ENCODE assay signal across 8 mouse cellular contexts in the genomic region with DNA sequence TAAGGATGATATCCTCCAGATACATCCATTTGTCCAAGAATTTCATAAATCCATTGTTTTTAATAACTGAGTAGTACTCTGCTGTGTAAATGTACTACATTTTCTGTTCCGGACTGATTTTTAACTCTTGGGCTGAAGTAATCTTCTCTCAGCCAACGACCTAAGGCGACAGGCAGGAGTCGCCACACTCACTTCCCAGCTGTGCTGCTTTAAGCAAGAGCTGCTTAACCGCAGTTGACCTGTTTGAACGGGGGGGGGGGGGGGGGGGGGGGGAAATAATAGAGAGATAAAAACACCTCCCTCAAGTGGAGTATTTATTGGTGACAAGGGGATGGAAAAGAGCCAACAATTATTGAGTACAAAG. TPM values are rescaled to one million over a fixed set of nuclear protein-coding genes. Genes with fewer than 3 reads are reported as not detected.
A peak's percentile ranks its signal among the peaks of the same experiment; 100 is the strongest.
DNase-seq lines count a peak whose midpoint lies in the region; ATAC-seq and TF ChIP-seq lines count a peak whose summit lies in the region.

No protein-coding gene starts in this region.

- 12% methylated on average over 5 of the region's 6 CpGs for WGBS in forebrain, embryonic 16.5 days
- 1% methylated on average over 6 of the region's 6 CpGs for WGBS in liver, embryonic 16.5 days (ENCODE audit: insufficient replicate concordance)
- 17% methylated on average over 6 of the region's 6 CpGs for WGBS in cerebellum, adult 2 months

- H3K9ac ChIP-seq in forebrain, embryonic 16.5 days (replicated peaks; ENCODE audit: low read depth, low read length) = no peak overlapping the region
- H3K9ac ChIP-seq in liver, embryonic 16.5 days (ENCODE audit: low read depth, low read length) = no peak overlapping the region

- no peak for TF ChIP-seq POLR2A in cerebellum, adult 2 months (IDR thresholded peaks at IDR 0.05; ENCODE audit: borderline replicate concordance, insufficient read depth, low read length)

- H3K9me3 ChIP-seq in forebrain, embryonic 16.5 days (ENCODE audit: control insufficient read depth, low read length) = no peaks in the 10 kb centered on the region
- no peaks in the 10 kb centered on the region for H3K9me3 ChIP-seq in liver, embryonic 16.5 days (replicated peaks; ENCODE audit: control insufficient read depth, low read length)

- no peak overlapping the region for H3K4me3 ChIP-seq in forebrain, embryonic 16.5 days (replicated peaks; ENCODE audit: low read length)
- H3K4me3 ChIP-seq in liver, embryonic 16.5 days (ENCODE audit: low read depth, low read length) = peak overlapping the region; percentile 51
- H3K4me3 ChIP-seq in cerebellum, adult 2 months (replicated peaks; ENCODE audit: insufficient read depth, low read depth, low read length) = no peak overlapping the region

- ATAC-seq in forebrain, embryonic 16.5 days = no peak
- no peak for ATAC-seq in liver, embryonic 16.5 days (ENCODE audit: low read depth)

- TF ChIP-seq CTCF in cerebellum, adult 2 months (IDR thresholded peaks at IDR 0.05; ENCODE audit: borderline replicate concordance, insufficient read depth, low read depth, low read length) = no peak

- no peaks in the 10 kb centered on the region for H3K36me3 ChIP-seq in forebrain, embryonic 16.5 days (ENCODE audit: control insufficient read depth, insufficient read depth)
- no peaks in the 10 kb centered on the region for H3K36me3 ChIP-seq in liver, embryonic 16.5 days (ENCODE audit: control insufficient read depth, insufficient read depth)
- no peaks in the 10 kb centered on the region for H3K36me3 ChIP-seq in splenic B cell, adult 2 months (ENCODE audit: control insufficient read depth, insufficient read depth, low read length, poor library complexity, severe bottlenecking)

- peaks cover 4% of the 10 kb centered on the region; the same call in 1 of the 2 replicates for H3K4me1 ChIP-seq in forebrain, embryonic 16.5 days (replicated peaks; ENCODE audit: control insufficient read depth, insufficient read depth, low read length)
- no peaks in the 10 kb centered on the region; the same call in 1 of the 2 replicates for H3K4me1 ChIP-seq in liver, embryonic 16.5 days (ENCODE audit: control insufficient read depth, low read depth, low read length)
- H3K4me1 ChIP-seq in cerebellum, adult 2 months (ENCODE audit: control insufficient read depth, insufficient read depth, low read length) = no peaks in the 10 kb centered on the region

- 0 out of 2 replicates have a peak, but pooled peaks cover 2% of the 10 kb centered on the region for H3K27me3 ChIP-seq in forebrain, embryonic 16.5 days (replicated peaks; ENCODE audit: control insufficient read depth, insufficient read depth, low read length)
- no peaks in the 10 kb centered on the region for H3K27me3 ChIP-seq in liver, embryonic 16.5 days (ENCODE audit: control insufficient read depth, insufficient read depth, low read depth, low read length)
- H3K27me3 ChIP-seq in splenic B cell, adult 2 months (ENCODE audit: control insufficient read depth, insufficient read depth, low read length, poor library complexity, severe bottlenecking) = no peaks in the 10 kb centered on the region
- H3K27me3 ChIP-seq in cerebellum, adult 2 months (ENCODE audit: control insufficient read depth, insufficient read depth, low read length) = no peaks in the 10 kb centered on the region

- no peak overlapping the region for H3K27ac ChIP-seq in forebrain, embryonic 16.5 days (ENCODE audit: low read length)
- H3K27ac ChIP-seq in liver, embryonic 16.5 days (ENCODE audit: low read length) = no peak overlapping the region
- no peak overlapping the region for H3K27ac ChIP-seq in cerebellum, adult 2 months (ENCODE audit: insufficient read depth, low read length)

- DNase-seq in kidney, postnatal 10 days = peak; percentile 25
- DNase-seq in kidney, postnatal 25 days = no peak
- DNase-seq in splenic B cell, adult 2 months (ENCODE audit: low read depth, low spot score) = peak; percentile 56
- no peak for DNase-seq in cerebellum, adult 2 months
- no peak for DNase-seq in kidney, postnatal 14 days
- DNase-seq in left cerebral cortex, adult 8-10 months (ENCODE audit: low spot score in 2 of 2) = no peak

- H3K4me2 ChIP-seq in forebrain, embryonic 16.5 days (ENCODE audit: low read length) = peak overlapping the region; percentile 56
- H3K4me2 ChIP-seq in liver, embryonic 16.5 days (ENCODE audit: low read depth, low read length) = peak overlapping the region; percentile 65

RNA-seq across cellular contexts. Expression of a gene that starts 13.0 kb away (rescaled TPM):
- polyA plus RNA-seq in forebrain, embryonic 16.5 days (2015; fragmentation: Nextera tagmentation; extraction: Ambion mirVana) = 203 and 225 TPM in 2 replicates
- polyA plus RNA-seq in liver, embryonic 16.5 days (2015; fragmentation: Nextera tagmentation; extraction: Ambion mirVana) = 49.4 and 50.5 TPM in 2 replicates
- 64.0 and 68.4 TPM in 2 replicates for polyA plus RNA-seq in cerebellum, adult 2 months (2012; rRNA removed)
- 100 to 1,000 TPM in 2 of 4 experiments, 10 to 100 TPM in 2; 86.2 to 103 (median 96.1) TPM for total RNA-seq in left cerebral cortex, adult 8-10 months (2022)

Comparison
In these comparisons a context has a peak if more than half of its experiments do, and no peak if none do; other contexts are left out.
1. DNase-seq: peak in kidney, postnatal 10 days (single experiment) and splenic B cell, adult 2 months (single experiment); none in kidney, postnatal 25 days (0 of 2), cerebellum, adult 2 months (0 of 2), kidney, postnatal 14 days (single experiment) and left cerebral cortex, adult 8-10 months (0 of 2).